Mouse (Mus musculus): ENCODE data around the gene Olfr510. TPM values are rescaled to one million over a fixed set of nuclear protein-coding genes. Genes with fewer than 3 reads are reported as not detected.

Olfr510 gene
- polyA plus RNA-seq, 2 experiments, result not detected

DNA sequence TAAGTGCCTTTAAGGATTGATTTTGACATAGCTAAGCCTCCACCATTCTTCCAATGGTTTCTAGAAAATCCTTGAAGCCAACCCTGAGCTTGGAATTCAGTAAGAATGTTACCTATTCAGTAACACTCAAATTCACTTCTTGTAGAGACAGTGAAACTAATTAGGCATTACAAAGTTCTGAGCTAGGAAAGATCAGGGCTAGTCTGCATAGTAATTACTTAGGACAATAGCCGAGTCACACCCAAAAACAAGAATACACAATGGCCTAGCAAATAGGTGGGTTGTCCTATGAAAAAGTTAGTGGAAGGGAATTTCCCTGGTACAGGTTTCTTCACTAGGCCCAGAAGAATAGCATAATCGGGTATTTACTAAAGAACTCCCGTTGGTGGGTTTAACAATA lies 3.8 kb upstream of the Olfr510 start:
- Histone ChIP-seq H3K9me3 (ENCODE audit: control insufficient read depth, low read length) (no peaks in the 10 kb centered on the region), H3K27ac (no peak overlapping the region), H3K9ac (replicated peaks) (no peak overlapping the region), H3K36me3 (replicated peaks; ENCODE audit: control insufficient read depth, insufficient read depth, low read depth) (no peaks in the 10 kb centered on the region), H3K4me3 (ENCODE audit: insufficient read depth in 1 of 2, low read depth in 2 of 2, low read length in 2 of 2) (no peak overlapping the region), H3K4me2 (ENCODE audit: low read depth) (no peak overlapping the region), H3K4me1 (replicated peaks; ENCODE audit: control insufficient read depth in 2 of 2, insufficient read depth in 2 of 2, low read length in 1 of 2) (no peaks in the 10 kb centered on the region), H3K27me3 (ENCODE audit: control insufficient read depth, insufficient read depth, low read length) (no peaks in the 10 kb centered on the region)
- 47% methylated on average over 3 of the region's 3 CpGs for WGBS (ENCODE audit: insufficient replicate concordance)
- DNase-seq (ENCODE audit: low read depth in 3 of 3, low spot score in 3 of 3) (no peak), ATAC-seq (ENCODE audit: insufficient read depth) (no peak)
- no peak for TF ChIP-seq CTCF (IDR thresholded peaks at IDR 0.05; ENCODE audit: low read depth)
- TF ChIP-seq EP300 (IDR thresholded peaks at IDR 0.05; ENCODE audit: low read depth), result no peak

DNA sequence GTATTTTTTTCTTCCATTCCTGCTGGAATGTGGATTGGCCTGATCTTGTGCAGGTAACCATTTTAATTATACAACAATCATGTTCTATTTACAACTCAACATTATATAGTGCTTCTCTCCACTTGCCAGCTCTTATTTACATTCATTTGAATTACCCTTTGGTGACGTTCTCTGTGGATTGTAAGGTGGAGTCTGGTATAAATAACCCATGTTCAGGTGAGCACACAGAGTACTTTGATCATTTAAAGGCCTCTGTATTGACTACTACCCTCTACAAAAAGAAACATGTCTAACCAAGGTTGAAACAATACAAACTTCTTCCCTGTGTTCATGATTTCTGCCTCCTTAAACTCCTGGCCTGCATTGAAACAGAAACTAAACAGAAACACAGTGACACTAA lies 4.8 kb downstream of the Olfr510 start:
- no peak for TF ChIP-seq EP300 (IDR thresholded peaks at IDR 0.05; ENCODE audit: low read depth)
- no peak for TF ChIP-seq CTCF (IDR thresholded peaks at IDR 0.05; ENCODE audit: low read depth)
- Histone ChIP-seq H3K9me3 (ENCODE audit: control insufficient read depth, low read length) (no peaks in the 10 kb centered on the region), H3K36me3 (replicated peaks; ENCODE audit: control insufficient read depth, insufficient read depth, low read depth) (no peaks in the 10 kb centered on the region), H3K27ac (no peak overlapping the region), H3K27me3 (ENCODE audit: control insufficient read depth, insufficient read depth, low read length) (no peaks in the 10 kb centered on the region), H3K4me3 (ENCODE audit: insufficient read depth in 1 of 2, low read depth in 2 of 2, low read length in 2 of 2) (no peak overlapping the region), H3K4me1 (replicated peaks; ENCODE audit: control insufficient read depth in 2 of 2, insufficient read depth in 2 of 2, low read length in 1 of 2) (no peaks in the 10 kb centered on the region), H3K9ac (replicated peaks) (no peak overlapping the region), H3K4me2 (ENCODE audit: low read depth) (no peak overlapping the region)
- ATAC-seq (ENCODE audit: insufficient read depth) (no peak), DNase-seq (ENCODE audit: low read depth in 3 of 3, low spot score in 3 of 3) (no peak)
- WGBS (ENCODE audit: insufficient replicate concordance), result 41% methylated on average over 1 of the region's 1 CpGs

GRCm38 (mm10) chr7:108678886-108679285 lies 12.7 kb downstream of the Olfr510 start:
- H3K4me3 ChIP-seq (ENCODE audit: insufficient read depth in 1 of 2, low read depth in 2 of 2, low read length in 2 of 2), result no peak overlapping the region
- WGBS (ENCODE audit: insufficient replicate concordance), result 53% methylated on average over 4 of the region's 4 CpGs
- H3K27me3 ChIP-seq (ENCODE audit: control insufficient read depth, insufficient read depth, low read length), result no peaks in the 10 kb centered on the region
- no peak overlapping the region for H3K27ac ChIP-seq
- H3K4me1 ChIP-seq (replicated peaks; ENCODE audit: control insufficient read depth in 2 of 2, insufficient read depth in 2 of 2, low read length in 1 of 2), result no peaks in the 10 kb centered on the region
- DNase-seq (ENCODE audit: low read depth in 3 of 3, low spot score in 3 of 3), result no peak
- TF ChIP-seq EP300 (IDR thresholded peaks at IDR 0.05; ENCODE audit: low read depth), result no peak
- TF ChIP-seq CTCF (IDR thresholded peaks at IDR 0.05; ENCODE audit: low read depth), result no peak
- ATAC-seq (ENCODE audit: insufficient read depth), result no peak
- H3K36me3 ChIP-seq (replicated peaks; ENCODE audit: control insufficient read depth, insufficient read depth, low read depth), result no peaks in the 10 kb centered on the region
- no peak overlapping the region for H3K4me2 ChIP-seq (ENCODE audit: low read depth)
- no peaks in the 10 kb centered on the region for H3K9me3 ChIP-seq (ENCODE audit: control insufficient read depth, low read length)
- H3K9ac ChIP-seq (replicated peaks), result no peak overlapping the region

- Histone ChIP-seq H3K9ac (replicated peaks) (no peak within 1 kb of the TSS), H3K36me3 (replicated peaks; ENCODE audit: control insufficient read depth, insufficient read depth, low read depth) (no peaks in the 10 kb centered on the region), H3K27me3 (ENCODE audit: control insufficient read depth, insufficient read depth, low read length) (no peaks in the 10 kb centered on the region), H3K9me3 (ENCODE audit: control insufficient read depth, low read length) (no peaks in the 10 kb centered on the region), H3K4me1 (replicated peaks; ENCODE audit: control insufficient read depth in 2 of 2, insufficient read depth in 2 of 2, low read length in 1 of 2) (no peaks in the 10 kb centered on the region), H3K4me3 (ENCODE audit: insufficient read depth in 1 of 2, low read depth in 2 of 2, low read length in 2 of 2) (no peak within 1 kb of the TSS), H3K4me2 (ENCODE audit: low read depth) (no peak within 1 kb of the TSS), H3K27ac (no peak within 1 kb of the TSS)
- ATAC-seq (ENCODE audit: insufficient read depth) (no peak), DNase-seq (ENCODE audit: low read depth in 3 of 3, low spot score in 3 of 3) (no peak)
- TF ChIP-seq EP300 (IDR thresholded peaks at IDR 0.05; ENCODE audit: low read depth) (no peak), CTCF (IDR thresholded peaks at IDR 0.05; ENCODE audit: low read depth) (no peak)
Observed at GRCm38 (mm10) chr7:108713020-108713419, 46.8 kb downstream of the Olfr510 start, which contains the start of gene Olfr512. TSS of gene Olfr512 (plus strand) at chr7:108713320.

Other genes with a start within 250 kb of the Olfr510 start
- not detected in 2 replicates for gene Olfr497, start 246.0 kb upstream of the Olfr510 start, polyA plus RNA-seq (2012; rRNA removed)
- not detected in 2 replicates for gene Olfr497, start 246.0 kb upstream of the Olfr510 start, polyA plus RNA-seq (2014; fragmentation: Nextera tagmentation; extraction: Ambion mirVana)
- not detected in 2 replicates for gene Olfr498, start 201.1 kb upstream of the Olfr510 start, polyA plus RNA-seq (2012; rRNA removed)
- gene Olfr498, start 201.1 kb upstream of the Olfr510 start, polyA plus RNA-seq (2014; fragmentation: Nextera tagmentation; extraction: Ambion mirVana), result not detected in 2 replicates
- not detected in 2 replicates for gene Olfr502, start 141.4 kb upstream of the Olfr510 start, polyA plus RNA-seq (2012; rRNA removed)
- not detected in 2 replicates for gene Olfr502, start 141.4 kb upstream of the Olfr510 start, polyA plus RNA-seq (2014; fragmentation: Nextera tagmentation; extraction: Ambion mirVana)
- gene Olfr503, start 121.9 kb upstream of the Olfr510 start, polyA plus RNA-seq (2012; rRNA removed), result not detected in 2 replicates
- not detected in 2 replicates for gene Olfr503, start 121.9 kb upstream of the Olfr510 start, polyA plus RNA-seq (2014; fragmentation: Nextera tagmentation; extraction: Ambion mirVana)
- not detected in 2 replicates for gene Olfr504, start 100.6 kb upstream of the Olfr510 start, polyA plus RNA-seq (2012; rRNA removed)
- not detected in 2 replicates for gene Olfr504, start 100.6 kb upstream of the Olfr510 start, polyA plus RNA-seq (2014; fragmentation: Nextera tagmentation; extraction: Ambion mirVana)
- gene Olfr506, start 55.6 kb upstream of the Olfr510 start, polyA plus RNA-seq (2012; rRNA removed), result not detected in 2 replicates
- not detected in 2 replicates for gene Olfr506, start 55.6 kb upstream of the Olfr510 start, polyA plus RNA-seq (2014; fragmentation: Nextera tagmentation; extraction: Ambion mirVana)
- not detected in 2 replicates for gene Olfr507, start 44.6 kb upstream of the Olfr510 start, polyA plus RNA-seq (2012; rRNA removed)
- gene Olfr507, start 44.6 kb upstream of the Olfr510 start, polyA plus RNA-seq (2014; fragmentation: Nextera tagmentation; extraction: Ambion mirVana), result not detected in 2 replicates
- not detected in 2 replicates for gene Olfr508, start 36.4 kb upstream of the Olfr510 start, polyA plus RNA-seq (2012; rRNA removed)
- gene Olfr508, start 36.4 kb upstream of the Olfr510 start, polyA plus RNA-seq (2014; fragmentation: Nextera tagmentation; extraction: Ambion mirVana), result not detected in 2 replicates
- not detected in 2 replicates for gene Olfr509, start 14.5 kb upstream of the Olfr510 start, polyA plus RNA-seq (2012; rRNA removed)
- not detected in 2 replicates for gene Olfr509, start 14.5 kb upstream of the Olfr510 start, polyA plus RNA-seq (2014; fragmentation: Nextera tagmentation; extraction: Ambion mirVana)
- not detected in 2 replicates for gene Olfr512, start 46.9 kb downstream of the Olfr510 start, polyA plus RNA-seq (2012; rRNA removed)
- gene Olfr512, start 46.9 kb downstream of the Olfr510 start, polyA plus RNA-seq (2014; fragmentation: Nextera tagmentation; extraction: Ambion mirVana), result not detected in 2 replicates
- not detected in 2 replicates for gene Olfr513, start 84.6 kb downstream of the Olfr510 start, polyA plus RNA-seq (2012; rRNA removed)
- gene Olfr513, start 84.6 kb downstream of the Olfr510 start, polyA plus RNA-seq (2014; fragmentation: Nextera tagmentation; extraction: Ambion mirVana), result not detected in 2 replicates
- gene Olfr514, start 159.6 kb downstream of the Olfr510 start, polyA plus RNA-seq (2012; rRNA removed), result not detected in 2 replicates
- gene Olfr514, start 159.6 kb downstream of the Olfr510 start, polyA plus RNA-seq (2014; fragmentation: Nextera tagmentation; extraction: Ambion mirVana), result not detected in 2 replicates
- not detected in 2 replicates for gene Olfr516, start 184.1 kb downstream of the Olfr510 start, polyA plus RNA-seq (2012; rRNA removed)
- gene Olfr516, start 184.1 kb downstream of the Olfr510 start, polyA plus RNA-seq (2014; fragmentation: Nextera tagmentation; extraction: Ambion mirVana), result not detected in 2 replicates
- gene Olfr517, start 206.0 kb downstream of the Olfr510 start, polyA plus RNA-seq (2012; rRNA removed), result not detected in 2 replicates
- gene Olfr517, start 206.0 kb downstream of the Olfr510 start, polyA plus RNA-seq (2014; fragmentation: Nextera tagmentation; extraction: Ambion mirVana), result not detected in 2 replicates
- gene Olfr518, start 218.6 kb downstream of the Olfr510 start, polyA plus RNA-seq (2012; rRNA removed), result not detected in 2 replicates
- gene Olfr518, start 218.6 kb downstream of the Olfr510 start, polyA plus RNA-seq (2014; fragmentation: Nextera tagmentation; extraction: Ambion mirVana), result not detected in 2 replicates
- not detected in 2 replicates for gene Olfr519, start 228.0 kb downstream of the Olfr510 start, polyA plus RNA-seq (2012; rRNA removed)
- not detected in 2 replicates for gene Olfr519, start 228.0 kb downstream of the Olfr510 start, polyA plus RNA-seq (2014; fragmentation: Nextera tagmentation; extraction: Ambion mirVana)

All from liver, embryonic 14.5 days (tissue).